Mouse (Mus musculus): ENCODE results near the gene Lurap1l. TPM values are rescaled to one million over a fixed set of nuclear protein-coding genes. Genes with fewer than 3 reads are reported as not detected.

Gene Lurap1l
- polyA plus RNA-seq, 2 experiments: 1.5 to 4.5 TPM

DNA sequence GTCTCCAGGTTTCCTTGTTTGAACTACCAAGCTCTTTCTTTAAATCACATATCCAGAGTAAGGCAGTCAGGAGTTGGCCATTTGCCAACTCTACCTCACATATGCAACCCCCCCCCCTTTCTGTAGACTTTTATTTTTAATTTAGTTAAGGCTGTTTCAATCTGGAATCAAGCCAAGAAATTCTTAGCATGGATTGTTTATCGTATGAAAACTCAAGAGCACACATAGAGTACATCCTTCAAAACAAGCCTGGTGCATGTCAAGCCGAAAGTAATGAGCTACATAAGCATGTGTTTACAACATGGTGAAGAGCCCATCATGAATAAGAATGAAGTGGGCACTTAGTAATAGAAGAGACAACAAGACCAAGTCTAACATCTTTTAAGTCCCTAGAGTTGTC is 45.5 kb downstream of the Lurap1l start:
- Histone ChIP-seq H3K27ac (no peak overlapping the region), H3K9ac (replicated peaks) (no peak overlapping the region), H3K4me1 (replicated peaks; ENCODE audit: control insufficient read depth in 2 of 2, insufficient read depth in 2 of 2, low read length in 1 of 2) (no peaks in the 10 kb centered on the region), H3K27me3 (ENCODE audit: control insufficient read depth, insufficient read depth, low read length) (no peaks in the 10 kb centered on the region), H3K4me3 (ENCODE audit: insufficient read depth in 1 of 2, low read depth in 2 of 2, low read length in 2 of 2) (no peak overlapping the region), H3K9me3 (ENCODE audit: control insufficient read depth, low read length) (no peaks in the 10 kb centered on the region), H3K36me3 (replicated peaks; ENCODE audit: control insufficient read depth, insufficient read depth, low read depth) (no peaks in the 10 kb centered on the region), H3K4me2 (ENCODE audit: low read depth) (no peak overlapping the region)
- no peak for TF ChIP-seq EP300 (IDR thresholded peaks at IDR 0.05; ENCODE audit: low read depth)
- TF ChIP-seq CTCF (IDR thresholded peaks at IDR 0.05; ENCODE audit: low read depth): no peak
- no peak for ATAC-seq (ENCODE audit: insufficient read depth)
- 53% methylated on average over 2 of the region's 2 CpGs for WGBS (ENCODE audit: insufficient replicate concordance)
- no peak for DNase-seq (ENCODE audit: low read depth in 3 of 3, low spot score in 3 of 3)

GRCm38 (mm10) chr4:80967526-80967925 is 57.1 kb downstream of the Lurap1l start:
- Histone ChIP-seq H3K27me3 (ENCODE audit: control insufficient read depth, insufficient read depth, low read length) (no peaks in the 10 kb centered on the region), H3K9ac (replicated peaks) (no peak overlapping the region), H3K36me3 (replicated peaks; ENCODE audit: control insufficient read depth, insufficient read depth, low read depth) (no peaks in the 10 kb centered on the region), H3K27ac (no peak overlapping the region), H3K4me3 (ENCODE audit: insufficient read depth in 1 of 2, low read depth in 2 of 2, low read length in 2 of 2) (no peak overlapping the region), H3K4me2 (ENCODE audit: low read depth) (no peak overlapping the region), H3K9me3 (ENCODE audit: control insufficient read depth, low read length) (no peaks in the 10 kb centered on the region), H3K4me1 (replicated peaks; ENCODE audit: control insufficient read depth in 2 of 2, insufficient read depth in 2 of 2, low read length in 1 of 2) (no peaks in the 10 kb centered on the region)
- DNase-seq (ENCODE audit: low read depth in 3 of 3, low spot score in 3 of 3) (no peak), ATAC-seq (ENCODE audit: insufficient read depth) (no peak)
- WGBS (ENCODE audit: insufficient replicate concordance): 83% methylated on average over 17 of the region's 17 CpGs
- no peak for TF ChIP-seq EP300 (IDR thresholded peaks at IDR 0.05; ENCODE audit: low read depth)
- no peak for TF ChIP-seq CTCF (IDR thresholded peaks at IDR 0.05; ENCODE audit: low read depth)

DNA sequence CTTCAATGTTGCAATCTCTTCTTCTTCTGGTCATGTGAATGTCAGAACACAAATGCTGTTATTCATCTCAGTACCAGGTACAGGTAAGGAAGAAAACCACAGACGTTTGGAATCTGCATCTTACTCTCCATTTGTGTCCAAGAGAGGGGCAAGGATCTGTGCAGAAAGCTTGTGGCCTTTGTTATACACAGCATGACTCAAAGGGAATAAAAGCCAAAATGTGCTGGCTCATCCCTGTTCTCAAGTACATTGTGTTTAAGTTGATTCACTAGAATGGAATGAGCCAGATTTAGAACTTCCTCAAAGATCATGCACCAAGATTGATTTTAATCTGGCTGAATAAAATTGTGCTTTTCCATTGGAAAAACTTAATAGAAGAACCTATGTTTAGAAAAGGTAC is 61.4 kb downstream of the Lurap1l start:
- Histone ChIP-seq H3K4me3 (ENCODE audit: insufficient read depth in 1 of 2, low read depth in 2 of 2, low read length in 2 of 2) (no peak overlapping the region), H3K27ac (no peak overlapping the region), H3K9ac (replicated peaks) (no peak overlapping the region), H3K4me1 (replicated peaks; ENCODE audit: control insufficient read depth in 2 of 2, insufficient read depth in 2 of 2, low read length in 1 of 2) (no peaks in the 10 kb centered on the region), H3K9me3 (ENCODE audit: control insufficient read depth, low read length) (no peaks in the 10 kb centered on the region), H3K27me3 (ENCODE audit: control insufficient read depth, insufficient read depth, low read length) (no peaks in the 10 kb centered on the region), H3K36me3 (replicated peaks; ENCODE audit: control insufficient read depth, insufficient read depth, low read depth) (no peaks in the 10 kb centered on the region), H3K4me2 (ENCODE audit: low read depth) (no peak overlapping the region)
- DNase-seq (ENCODE audit: low read depth in 3 of 3, low spot score in 3 of 3): no peak
- ATAC-seq (ENCODE audit: insufficient read depth): no peak
- WGBS (ENCODE audit: insufficient replicate concordance): 36% methylated on average over 1 of the region's 1 CpGs
- TF ChIP-seq EP300 (IDR thresholded peaks at IDR 0.05; ENCODE audit: low read depth): no peak
- TF ChIP-seq CTCF (IDR thresholded peaks at IDR 0.05; ENCODE audit: low read depth): no peak

- no peak for ATAC-seq (ENCODE audit: insufficient read depth)
- no peak overlapping the region for H3K9ac ChIP-seq (replicated peaks)
- H3K4me2 ChIP-seq (ENCODE audit: low read depth): no peak overlapping the region
- H3K4me1 ChIP-seq (replicated peaks; ENCODE audit: control insufficient read depth in 2 of 2, insufficient read depth in 2 of 2, low read length in 1 of 2): no peaks in the 10 kb centered on the region
- no peak for TF ChIP-seq CTCF (IDR thresholded peaks at IDR 0.05; ENCODE audit: low read depth)
- TF ChIP-seq EP300 (IDR thresholded peaks at IDR 0.05; ENCODE audit: low read depth): no peak
- H3K4me3 ChIP-seq (ENCODE audit: insufficient read depth in 1 of 2, low read depth in 2 of 2, low read length in 2 of 2): no peak overlapping the region
- no peak overlapping the region for H3K27ac ChIP-seq
- H3K27me3 ChIP-seq (ENCODE audit: control insufficient read depth, insufficient read depth, low read length): no peaks in the 10 kb centered on the region
- H3K36me3 ChIP-seq (replicated peaks; ENCODE audit: control insufficient read depth, insufficient read depth, low read depth): no peaks in the 10 kb centered on the region
- no peak for DNase-seq (ENCODE audit: low read depth in 3 of 3, low spot score in 3 of 3)
- H3K9me3 ChIP-seq (ENCODE audit: control insufficient read depth, low read length): no peaks in the 10 kb centered on the region
Observed at GRCm38 (mm10) chr4:80973896-80974295, 63.5 kb downstream of the Lurap1l start.

GRCm38 (mm10) chr4:80990819-80991218 is 80.4 kb downstream of the Lurap1l start:
- ATAC-seq (ENCODE audit: insufficient read depth): no peak
- 38% methylated on average over 1 of the region's 1 CpGs for WGBS (ENCODE audit: insufficient replicate concordance)
- H3K9ac ChIP-seq (replicated peaks): no peak overlapping the region
- H3K27ac ChIP-seq: no peak overlapping the region
- H3K4me2 ChIP-seq (ENCODE audit: low read depth): no peak overlapping the region
- H3K36me3 ChIP-seq (replicated peaks; ENCODE audit: control insufficient read depth, insufficient read depth, low read depth): no peaks in the 10 kb centered on the region
- no peak for DNase-seq (ENCODE audit: low read depth in 3 of 3, low spot score in 3 of 3)
- no peak overlapping the region for H3K4me3 ChIP-seq (ENCODE audit: insufficient read depth in 1 of 2, low read depth in 2 of 2, low read length in 2 of 2)
- no peak for TF ChIP-seq EP300 (IDR thresholded peaks at IDR 0.05; ENCODE audit: low read depth)
- TF ChIP-seq CTCF (IDR thresholded peaks at IDR 0.05; ENCODE audit: low read depth): no peak
- H3K4me1 ChIP-seq (replicated peaks; ENCODE audit: control insufficient read depth in 2 of 2, insufficient read depth in 2 of 2, low read length in 1 of 2): no peaks in the 10 kb centered on the region
- no peaks in the 10 kb centered on the region for H3K27me3 ChIP-seq (ENCODE audit: control insufficient read depth, insufficient read depth, low read length)
- H3K9me3 ChIP-seq (ENCODE audit: control insufficient read depth, low read length): no peaks in the 10 kb centered on the region
